8 mouse cellular contexts compared by ENCODE assay signal in the genomic region with DNA sequence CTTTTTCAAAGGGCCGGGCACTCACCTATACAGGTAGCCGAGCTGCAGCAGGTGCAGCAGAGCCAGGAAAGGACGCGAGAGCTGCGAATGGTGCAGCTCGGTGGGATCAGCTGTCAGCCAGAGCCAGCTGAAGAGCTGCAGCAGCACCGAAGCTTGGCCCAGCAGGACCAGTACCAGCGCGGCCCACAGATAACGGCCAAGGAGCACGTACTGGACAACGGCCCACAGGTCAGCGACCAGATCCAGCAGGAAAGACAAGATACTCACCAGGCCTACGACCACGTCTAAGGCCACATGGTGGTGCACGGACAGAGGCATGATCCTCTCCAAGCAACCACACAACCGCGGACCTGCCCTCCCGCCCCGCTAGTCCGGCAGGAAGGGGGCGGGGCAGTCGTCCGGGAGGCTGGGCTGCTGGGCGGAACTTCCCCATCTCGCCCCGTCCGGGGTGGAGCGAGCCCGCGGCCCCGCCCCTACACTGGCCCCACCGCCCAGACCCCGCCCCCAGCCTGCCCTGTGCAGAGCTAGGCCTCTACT. TPM values are rescaled to one million over a fixed set of nuclear protein-coding genes. Genes with fewer than 3 reads are reported as not detected.
DNase-seq lines count a peak whose midpoint lies in the region; ATAC-seq and TF ChIP-seq lines count a peak whose summit lies in the region.

TSS of gene Xkr8 (minus strand) at position 399 of the 537 bp plus-strand sequence.

- peak; percentile 43; the same call in 1 of the 2 replicates for TF ChIP-seq CTCF in bone marrow, adult 2 months (IDR thresholded peaks at IDR 0.05; ENCODE audit: control insufficient read depth, insufficient read depth, low read length)

- H3K27ac ChIP-seq in bone marrow, adult 2 months (ENCODE audit: control insufficient read depth, insufficient read depth, low read depth, low read length, poor library complexity) = peak within 1 kb of the TSS; percentile 26
- peak within 1 kb of the TSS; percentile 45; the same call in 1 of the 2 replicates for H3K27ac ChIP-seq in embryonic facial prominence, embryonic 15.5 days (replicated peaks)
- H3K27ac ChIP-seq in liver, embryonic 12.5 days = no peak within 1 kb of the TSS
- no peak within 1 kb of the TSS for H3K27ac ChIP-seq in stomach, embryonic 14.5 days (ENCODE audit: low read length)

- ATAC-seq in embryonic facial prominence, embryonic 15.5 days (ENCODE audit: insufficient number of reproducible peaks, low FRiP score, low TSS enrichment, low read depth) = peak; percentile 92
- peak; percentile 92 for ATAC-seq in liver, embryonic 12.5 days
- peak; percentile 93 for ATAC-seq in stomach, embryonic 14.5 days (ENCODE audit: insufficient number of reproducible peaks, insufficient read depth, low FRiP score, low read depth)

- no peaks in the 10 kb centered on the region for H3K9me3 ChIP-seq in embryonic facial prominence, embryonic 15.5 days (replicated peaks)
- H3K9me3 ChIP-seq in liver, embryonic 12.5 days (replicated peaks) = no peaks in the 10 kb centered on the region
- no peaks in the 10 kb centered on the region for H3K9me3 ChIP-seq in stomach, embryonic 14.5 days (ENCODE audit: control insufficient read depth, low read depth, low read length)

- TF ChIP-seq POLR2A in bone marrow, adult 2 months (IDR thresholded peaks at IDR 0.05; ENCODE audit: borderline replicate concordance, control insufficient read depth, low read depth, low read length) = peak; percentile 49; the same call in 1 of the 2 replicates

- no peaks in the 10 kb centered on the region for H3K36me3 ChIP-seq in embryonic facial prominence, embryonic 15.5 days
- peaks cover 4% of the 10 kb centered on the region for H3K36me3 ChIP-seq in liver, embryonic 12.5 days
- no peaks in the 10 kb centered on the region for H3K36me3 ChIP-seq in stomach, embryonic 14.5 days (ENCODE audit: control insufficient read depth, insufficient read depth, low read length)

- peak within 1 kb of the TSS; percentile 82 for H3K4me3 ChIP-seq in bone marrow, adult 2 months (replicated peaks; ENCODE audit: control insufficient read depth, low read depth, low read length)
- H3K4me3 ChIP-seq in embryonic facial prominence, embryonic 15.5 days (replicated peaks) = peak within 1 kb of the TSS; percentile 59
- peak within 1 kb of the TSS; percentile 64 for H3K4me3 ChIP-seq in liver, embryonic 12.5 days
- peak within 1 kb of the TSS; percentile 52 for H3K4me3 ChIP-seq in stomach, embryonic 14.5 days (ENCODE audit: low read depth, low read length)

- H3K9ac ChIP-seq in embryonic facial prominence, embryonic 15.5 days = peak within 1 kb of the TSS; percentile 43
- H3K9ac ChIP-seq in liver, embryonic 12.5 days = peak within 1 kb of the TSS; percentile 66
- peak within 1 kb of the TSS; percentile 52 for H3K9ac ChIP-seq in stomach, embryonic 14.5 days (replicated peaks; ENCODE audit: low read depth, low read length)

- H3K27me3 ChIP-seq in embryonic facial prominence, embryonic 15.5 days = no peaks in the 10 kb centered on the region
- H3K27me3 ChIP-seq in liver, embryonic 12.5 days (replicated peaks) = no peaks in the 10 kb centered on the region
- H3K27me3 ChIP-seq in stomach, embryonic 14.5 days (ENCODE audit: control insufficient read depth, insufficient read depth, low read length) = no peaks in the 10 kb centered on the region

- peak; percentile 94 to 95 for DNase-seq in B cell, adult 2 months
- DNase-seq in heart, adult 9 months (ENCODE audit: low spot score in 2 of 2) = peak; percentile 88 to 89
- DNase-seq in kidney, adult 9 months = peak; percentile 92
- DNase-seq in naive thymus-derived CD4-positive, alpha-beta T cell, adult 2 months (ENCODE audit: low read depth) = peak; percentile 79

- peak within 1 kb of the TSS; percentile 89 for H3K4me2 ChIP-seq in embryonic facial prominence, embryonic 15.5 days (replicated peaks)
- H3K4me2 ChIP-seq in liver, embryonic 12.5 days = peak within 1 kb of the TSS; percentile 88
- peak within 1 kb of the TSS; percentile 94 for H3K4me2 ChIP-seq in stomach, embryonic 14.5 days (replicated peaks; ENCODE audit: low read depth, low read length)

- under 1% methylated on average over 34 of the region's 34 CpGs for WGBS in bone marrow, adult 2 months
- 2% methylated on average over 34 of the region's 34 CpGs for WGBS in embryonic facial prominence, embryonic 15.5 days
- WGBS in liver, embryonic 12.5 days (ENCODE audit: insufficient replicate concordance) = 1% methylated on average over 34 of the region's 34 CpGs
- 2% methylated on average over 33 of the region's 34 CpGs for WGBS in stomach, embryonic 14.5 days

- peaks cover 8% of the 10 kb centered on the region for H3K4me1 ChIP-seq in bone marrow, adult 2 months (ENCODE audit: control insufficient read depth, insufficient read depth, low read length)
- peaks cover 12% of the 10 kb centered on the region for H3K4me1 ChIP-seq in embryonic facial prominence, embryonic 15.5 days
- peaks cover 53% of the 10 kb centered on the region for H3K4me1 ChIP-seq in liver, embryonic 12.5 days
- no peaks in the 10 kb centered on the region for H3K4me1 ChIP-seq in stomach, embryonic 14.5 days (ENCODE audit: control insufficient read depth, insufficient read depth, low read length)

RNA-seq across cellular contexts. Expression of gene Xkr8, which starts in this region (rescaled TPM):
- 0.52 and 2.3 TPM in 2 replicates for polyA plus RNA-seq in bone marrow, adult 2 months (2011; ENCODE audit: insufficient read depth, insufficient read length, low replicate concordance, missing spikeins)
- polyA plus RNA-seq in embryonic facial prominence, embryonic 15.5 days (2015; fragmentation: Nextera tagmentation; extraction: Ambion mirVana) = 5.7 and 6.6 TPM in 2 replicates
- 3.6 and 4.0 TPM in 2 replicates for polyA plus RNA-seq in liver, embryonic 12.5 days (2016; fragmentation: Nextera tagmentation; extraction: Ambion mirVana)
- 4.1 and 6.3 TPM in 2 replicates for polyA plus RNA-seq in stomach, embryonic 14.5 days (2014; fragmentation: Nextera tagmentation; extraction: Ambion mirVana)

Comparison
In these comparisons a context has a peak if more than half of its experiments do, and no peak if none do; other contexts are left out.
1. H3K27ac ChIP-seq: peak in bone marrow, adult 2 months (single experiment) and embryonic facial prominence, embryonic 15.5 days (single experiment); none in liver, embryonic 12.5 days (single experiment) and stomach, embryonic 14.5 days (single experiment).
2. Peak in every context shown above with its lines, with median percentiles within 50 percentile points of each other: DNase-seq, H3K4me3 ChIP-seq, ATAC-seq, H3K4me2 ChIP-seq and H3K9ac ChIP-seq.